Mouse (Mus musculus): ENCODE data around the gene Tmem126b.
A peak's percentile ranks its signal among the peaks of the same experiment; 100 is the strongest.

DNA sequence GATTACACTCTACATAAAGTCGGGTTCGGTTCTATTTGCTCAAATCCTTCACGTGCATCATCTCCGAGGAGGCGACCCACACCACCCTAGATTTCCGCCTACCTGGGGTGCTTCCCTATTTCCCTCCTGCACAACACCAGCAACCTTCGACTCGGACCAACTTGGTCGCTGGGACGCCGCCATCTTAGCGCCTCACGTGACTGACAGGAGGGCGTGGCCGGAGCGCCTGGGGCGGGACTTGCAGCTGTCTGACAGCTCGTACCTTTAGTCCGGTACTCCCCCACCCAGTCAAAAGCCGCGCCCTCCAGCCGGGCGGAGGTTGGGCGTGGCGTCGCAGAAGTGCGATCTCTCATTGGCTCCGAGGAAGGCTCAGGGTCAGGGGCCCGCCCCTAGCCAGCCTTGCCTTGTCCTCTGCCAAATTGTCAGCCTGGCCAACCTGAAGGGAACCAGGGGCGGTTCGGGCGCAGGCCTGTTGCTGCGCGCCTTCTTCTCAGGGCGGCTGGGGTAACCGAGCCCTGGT is at the start of gene Tmem126b:
- TF ChIP-seq CTCF (IDR thresholded peaks at IDR 0.05; ENCODE audit: extremely low read depth, insufficient read depth, insufficient read length, insufficient replicate concordance) (no peak), POLR2A (IDR thresholded peaks at IDR 0.05; ENCODE audit: low read depth, low read length) (peak; percentile 84)

All from spleen, adult 2 months (tissue).